Mouse (Mus musculus): ENCODE measurements around the gene Sfxn1. TPM values are rescaled to one million over a fixed set of nuclear protein-coding genes. Genes with fewer than 3 reads are reported as not detected.

Sfxn1 gene
- 34.5 TPM in 2 replicates for polyA plus RNA-seq (2015; fragmentation: Nextera tagmentation; extraction: Ambion mirVana)

GRCm38 (mm10) chr13:54071606-54072331 lies at the start of gene Sfxn1:
Sfxn1 (plus strand) TSS chr13:54071869.
- TF ChIP-seq CTCF (IDR thresholded peaks at IDR 0.05; ENCODE audit: low read depth) = no peak
- no peak for TF ChIP-seq EP300 (optimal IDR thresholded peaks at IDR 0.05)

GRCm38 (mm10) chr13:54023311-54023710 lies 48.4 kb upstream of the Sfxn1 start:
- no peak overlapping the region for H3K4me3 ChIP-seq (ENCODE audit: low read depth, low read length)
- DNase-seq (ENCODE audit: low spot score) = no peak
- H3K36me3 ChIP-seq (ENCODE audit: control insufficient read depth, insufficient read depth, low read length) = no peaks in the 10 kb centered on the region
- WGBS = 59% methylated on average over 5 of the region's 5 CpGs
- TF ChIP-seq EP300 (optimal IDR thresholded peaks at IDR 0.05) = no peak
- no peak for TF ChIP-seq CTCF (IDR thresholded peaks at IDR 0.05; ENCODE audit: low read depth)
- no peak overlapping the region for H3K27ac ChIP-seq (replicated peaks)
- no peaks in the 10 kb centered on the region for H3K27me3 ChIP-seq (ENCODE audit: control insufficient read depth, insufficient read depth, low read length)
- H3K4me1 ChIP-seq (replicated peaks; ENCODE audit: control insufficient read depth, insufficient read depth) = no peaks in the 10 kb centered on the region
- no peak for ATAC-seq (ENCODE audit: low FRiP score, low TSS enrichment)
- H3K9me3 ChIP-seq (ENCODE audit: control insufficient read depth, low read length) = no peaks in the 10 kb centered on the region
- no peak overlapping the region for H3K9ac ChIP-seq (ENCODE audit: low read length)
- H3K4me2 ChIP-seq (replicated peaks; ENCODE audit: low read depth) = no peak overlapping the region

More at GRCm38 (mm10) chr13:54071606-54072331, at the start of gene Sfxn1:
- under 1% methylated on average over 37 of the region's 74 CpGs for WGBS
- DNase-seq (ENCODE audit: low spot score) (peak; percentile 81), ATAC-seq (ENCODE audit: low FRiP score, low TSS enrichment) (peak; percentile 85)
- H3K27me3 ChIP-seq (ENCODE audit: control insufficient read depth, insufficient read depth, low read length) = no peaks in the 10 kb centered on the region
- no peaks in the 10 kb centered on the region for H3K36me3 ChIP-seq (ENCODE audit: control insufficient read depth, insufficient read depth, low read length)
- no peaks in the 10 kb centered on the region for H3K4me1 ChIP-seq (replicated peaks; ENCODE audit: control insufficient read depth, insufficient read depth)
- H3K9ac ChIP-seq (ENCODE audit: low read length) = peak within 1 kb of the TSS; percentile 84
- H3K9me3 ChIP-seq (ENCODE audit: control insufficient read depth, low read length) = no peaks in the 10 kb centered on the region
- H3K4me2 ChIP-seq (replicated peaks; ENCODE audit: low read depth) = peak within 1 kb of the TSS; percentile 73
- peak within 1 kb of the TSS; percentile 79 for H3K4me3 ChIP-seq (ENCODE audit: low read depth, low read length)
- peak within 1 kb of the TSS; percentile 86 for H3K27ac ChIP-seq (replicated peaks)

- Histone ChIP-seq H3K36me3 (ENCODE audit: control insufficient read depth, insufficient read depth, low read length) (no peaks in the 10 kb centered on the region), H3K9me3 (ENCODE audit: control insufficient read depth, low read length) (no peaks in the 10 kb centered on the region), H3K27me3 (ENCODE audit: control insufficient read depth, insufficient read depth, low read length) (no peaks in the 10 kb centered on the region), H3K9ac (ENCODE audit: low read length) (no peak overlapping the region), H3K4me2 (replicated peaks; ENCODE audit: low read depth) (no peak overlapping the region), H3K4me1 (replicated peaks; ENCODE audit: control insufficient read depth, insufficient read depth) (no peaks in the 10 kb centered on the region), H3K4me3 (ENCODE audit: low read depth, low read length) (no peak overlapping the region), H3K27ac (replicated peaks) (no peak overlapping the region)
- DNase-seq (ENCODE audit: low spot score) (no peak), ATAC-seq (ENCODE audit: low FRiP score, low TSS enrichment) (no peak)
- 84% methylated on average over 7 of the region's 7 CpGs for WGBS
- TF ChIP-seq CTCF (IDR thresholded peaks at IDR 0.05; ENCODE audit: low read depth) (no peak), EP300 (optimal IDR thresholded peaks at IDR 0.05) (no peak)
Measured at GRCm38 (mm10) chr13:54027079-54027478, 44.6 kb upstream of the Sfxn1 start.

GRCm38 (mm10) chr13:54033653-54034052 lies 38.0 kb upstream of the Sfxn1 start:
- no peak for ATAC-seq (ENCODE audit: low FRiP score, low TSS enrichment)
- H3K27ac ChIP-seq (replicated peaks) = no peak overlapping the region

GRCm38 (mm10) chr13:54035541-54035940 lies 36.1 kb upstream of the Sfxn1 start:
- ATAC-seq (ENCODE audit: low FRiP score, low TSS enrichment) (no peak), DNase-seq (ENCODE audit: low spot score) (no peak)
- H3K27me3 ChIP-seq (ENCODE audit: control insufficient read depth, insufficient read depth, low read length) = no peaks in the 10 kb centered on the region
- H3K27ac ChIP-seq (replicated peaks) = no peak overlapping the region
- 70% methylated on average over 1 of the region's 1 CpGs for WGBS
- no peaks in the 10 kb centered on the region for H3K4me1 ChIP-seq (replicated peaks; ENCODE audit: control insufficient read depth, insufficient read depth)
- H3K9me3 ChIP-seq (ENCODE audit: control insufficient read depth, low read length) = no peaks in the 10 kb centered on the region
- no peak overlapping the region for H3K9ac ChIP-seq (ENCODE audit: low read length)
- H3K4me3 ChIP-seq (ENCODE audit: low read depth, low read length) = no peak overlapping the region
- H3K36me3 ChIP-seq (ENCODE audit: control insufficient read depth, insufficient read depth, low read length) = no peaks in the 10 kb centered on the region
- H3K4me2 ChIP-seq (replicated peaks; ENCODE audit: low read depth) = no peak overlapping the region
- TF ChIP-seq CTCF (IDR thresholded peaks at IDR 0.05; ENCODE audit: low read depth) (peak; percentile 58), EP300 (optimal IDR thresholded peaks at IDR 0.05) (no peak)

More at GRCm38 (mm10) chr13:54033653-54034052, 38.0 kb upstream of the Sfxn1 start:
- no peak overlapping the region for H3K9ac ChIP-seq (ENCODE audit: low read length)
- H3K4me3 ChIP-seq (ENCODE audit: low read depth, low read length) = no peak overlapping the region
- no peaks in the 10 kb centered on the region for H3K9me3 ChIP-seq (ENCODE audit: control insufficient read depth, low read length)
- 82% methylated on average over 4 of the region's 4 CpGs for WGBS
- H3K27me3 ChIP-seq (ENCODE audit: control insufficient read depth, insufficient read depth, low read length) = no peaks in the 10 kb centered on the region
- no peak for TF ChIP-seq EP300 (optimal IDR thresholded peaks at IDR 0.05)
- TF ChIP-seq CTCF (IDR thresholded peaks at IDR 0.05; ENCODE audit: low read depth) = no peak
- no peak overlapping the region for H3K4me2 ChIP-seq (replicated peaks; ENCODE audit: low read depth)
- no peaks in the 10 kb centered on the region for H3K4me1 ChIP-seq (replicated peaks; ENCODE audit: control insufficient read depth, insufficient read depth)
- DNase-seq (ENCODE audit: low spot score) = no peak
- H3K36me3 ChIP-seq (ENCODE audit: control insufficient read depth, insufficient read depth, low read length) = no peaks in the 10 kb centered on the region

GRCm38 (mm10) chr13:54037936-54038335 lies 33.7 kb upstream of the Sfxn1 start:
- 76% methylated on average over 4 of the region's 4 CpGs for WGBS
- Histone ChIP-seq H3K27ac (replicated peaks) (no peak overlapping the region), H3K4me2 (replicated peaks; ENCODE audit: low read depth) (no peak overlapping the region), H3K9ac (ENCODE audit: low read length) (no peak overlapping the region), H3K4me3 (ENCODE audit: low read depth, low read length) (no peak overlapping the region), H3K4me1 (replicated peaks; ENCODE audit: control insufficient read depth, insufficient read depth) (no peaks in the 10 kb centered on the region), H3K27me3 (ENCODE audit: control insufficient read depth, insufficient read depth, low read length) (no peaks in the 10 kb centered on the region), H3K36me3 (ENCODE audit: control insufficient read depth, insufficient read depth, low read length) (no peaks in the 10 kb centered on the region), H3K9me3 (ENCODE audit: control insufficient read depth, low read length) (no peaks in the 10 kb centered on the region)
- TF ChIP-seq EP300 (optimal IDR thresholded peaks at IDR 0.05) = no peak
- no peak for TF ChIP-seq CTCF (IDR thresholded peaks at IDR 0.05; ENCODE audit: low read depth)
- no peak for ATAC-seq (ENCODE audit: low FRiP score, low TSS enrichment)
- no peak for DNase-seq (ENCODE audit: low spot score)

All from stomach, postnatal 0 days (tissue).